Mouse (Mus musculus): ENCODE data around the gene Tgfbr3. TPM values are rescaled to one million over a fixed set of nuclear protein-coding genes. Genes with fewer than 3 reads are reported as not detected.

Tgfbr3 gene
- polyA plus RNA-seq, 1 experiment from 2014 or later = 4.3 TPM

DNA sequence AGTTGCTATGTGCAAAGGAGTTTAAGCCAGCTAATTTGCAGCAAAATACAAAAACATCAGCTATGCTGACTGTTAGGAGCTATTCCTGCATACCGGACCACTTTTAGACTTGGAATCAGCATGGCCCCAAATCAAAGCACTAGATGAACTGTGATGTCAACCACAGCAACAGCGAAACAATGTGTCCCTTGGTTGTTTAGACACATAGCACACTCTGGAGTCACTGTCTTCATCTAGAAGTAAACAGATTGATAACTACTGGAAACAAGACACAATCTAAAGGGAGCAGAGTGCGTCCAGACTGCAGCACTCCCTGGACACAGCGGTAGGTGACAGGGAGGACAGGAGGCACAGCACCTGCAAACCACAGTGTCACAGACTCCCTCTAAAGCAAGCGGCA lies 110.2 kb downstream of the Tgfbr3 start:
- H3K27ac ChIP-seq (ENCODE audit: low read length) = no peak overlapping the region
- H3K27me3 ChIP-seq (ENCODE audit: control insufficient read depth, insufficient read depth, low read depth, low read length) = no peaks in the 10 kb centered on the region
- no peaks in the 10 kb centered on the region for H3K36me3 ChIP-seq (ENCODE audit: control insufficient read depth, insufficient read depth, low read length)
- H3K9me3 ChIP-seq (replicated peaks; ENCODE audit: control insufficient read depth, low read length, poor library complexity, severe bottlenecking) = no peaks in the 10 kb centered on the region
- ATAC-seq = no peak
- 82% methylated on average over 5 of the region's 5 CpGs for WGBS
- H3K4me1 ChIP-seq (ENCODE audit: control insufficient read depth, insufficient read depth, low read length) = no peaks in the 10 kb centered on the region
- H3K9ac ChIP-seq (ENCODE audit: low read depth, low read length) = no peak overlapping the region
- H3K4me2 ChIP-seq (ENCODE audit: low read length) = no peak overlapping the region
- no peak overlapping the region for H3K4me3 ChIP-seq (ENCODE audit: low read depth, low read length)

DNA sequence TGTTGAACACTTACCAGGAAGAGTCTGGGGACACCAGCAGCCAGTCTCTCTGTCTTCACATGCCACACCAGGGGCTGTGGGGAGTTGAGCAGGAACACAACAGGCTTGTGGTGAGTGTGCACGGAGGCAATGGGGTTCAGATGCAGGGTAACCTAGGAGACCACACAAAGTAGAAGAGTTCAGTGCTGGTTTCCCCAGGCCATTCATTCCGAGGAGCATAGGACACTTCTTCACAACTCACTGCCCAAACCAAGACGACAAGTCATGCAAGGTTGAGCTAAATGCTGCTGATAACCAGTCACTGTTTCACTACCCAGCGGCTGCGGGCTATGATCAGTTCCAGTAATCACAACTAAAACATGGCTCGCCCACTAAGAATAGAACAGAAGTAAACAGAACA lies 111.6 kb downstream of the Tgfbr3 start:
- Histone ChIP-seq H3K4me3 (ENCODE audit: low read depth, low read length) (no peak overlapping the region), H3K4me2 (ENCODE audit: low read length) (no peak overlapping the region), H3K27ac (ENCODE audit: low read length) (no peak overlapping the region), H3K36me3 (ENCODE audit: control insufficient read depth, insufficient read depth, low read length) (no peaks in the 10 kb centered on the region), H3K9me3 (replicated peaks; ENCODE audit: control insufficient read depth, low read length, poor library complexity, severe bottlenecking) (no peaks in the 10 kb centered on the region), H3K9ac (ENCODE audit: low read depth, low read length) (no peak overlapping the region), H3K27me3 (ENCODE audit: control insufficient read depth, insufficient read depth, low read depth, low read length) (no peaks in the 10 kb centered on the region), H3K4me1 (ENCODE audit: control insufficient read depth, insufficient read depth, low read length) (no peaks in the 10 kb centered on the region)
- 35% methylated on average over 6 of the region's 6 CpGs for WGBS
- ATAC-seq = no peak

DNA sequence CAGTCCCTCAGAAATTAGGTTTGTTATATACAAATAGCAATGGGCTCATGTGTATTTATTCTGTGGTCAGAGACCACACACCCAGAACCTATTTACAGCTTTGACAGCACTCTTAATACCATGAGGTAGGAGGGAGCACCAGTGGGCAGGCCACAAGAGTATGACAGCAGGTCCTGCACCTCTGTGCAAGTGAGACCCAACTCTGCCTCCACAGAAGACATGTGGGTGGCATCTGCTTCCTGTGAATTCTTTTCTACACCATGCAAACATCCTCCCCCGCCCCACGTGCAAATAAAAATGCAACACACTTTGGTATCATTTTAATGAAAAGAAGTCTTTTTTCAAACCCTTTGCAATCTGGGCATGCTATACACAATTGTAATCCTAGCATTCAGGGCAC lies 112.2 kb downstream of the Tgfbr3 start:
- ATAC-seq = no peak
- Histone ChIP-seq H3K9me3 (replicated peaks; ENCODE audit: control insufficient read depth, low read length, poor library complexity, severe bottlenecking) (no peaks in the 10 kb centered on the region), H3K4me3 (ENCODE audit: low read depth, low read length) (no peak overlapping the region), H3K36me3 (ENCODE audit: control insufficient read depth, insufficient read depth, low read length) (no peaks in the 10 kb centered on the region), H3K27ac (ENCODE audit: low read length) (no peak overlapping the region), H3K4me2 (ENCODE audit: low read length) (no peak overlapping the region), H3K27me3 (ENCODE audit: control insufficient read depth, insufficient read depth, low read depth, low read length) (no peaks in the 10 kb centered on the region), H3K9ac (ENCODE audit: low read depth, low read length) (no peak overlapping the region), H3K4me1 (ENCODE audit: control insufficient read depth, insufficient read depth, low read length) (no peaks in the 10 kb centered on the region)
- WGBS = 69% methylated on average over 2 of the region's 2 CpGs

DNA sequence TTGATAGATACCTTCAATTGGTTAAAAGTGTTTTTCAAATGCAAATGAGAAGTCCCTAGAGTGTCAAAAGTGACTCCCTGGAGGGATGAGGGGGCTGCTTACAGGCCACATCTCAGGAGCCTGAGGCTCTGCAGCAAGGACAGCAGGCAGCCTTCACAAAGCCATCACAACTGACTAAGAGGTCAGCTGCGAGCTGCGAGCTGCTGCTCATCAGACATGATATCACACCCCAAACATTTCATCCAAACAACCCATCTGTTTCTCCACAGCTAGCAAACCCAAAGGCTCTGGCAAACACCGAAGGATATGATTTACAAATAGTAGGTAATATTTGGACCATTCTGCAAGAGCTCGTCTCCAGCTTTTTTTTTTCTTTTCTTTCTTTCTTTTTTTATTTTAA lies 112.6 kb downstream of the Tgfbr3 start:
- Histone ChIP-seq H3K9ac (ENCODE audit: low read depth, low read length) (no peak overlapping the region), H3K27me3 (ENCODE audit: control insufficient read depth, insufficient read depth, low read depth, low read length) (no peaks in the 10 kb centered on the region), H3K4me3 (ENCODE audit: low read depth, low read length) (no peak overlapping the region), H3K27ac (ENCODE audit: low read length) (no peak overlapping the region), H3K4me1 (ENCODE audit: control insufficient read depth, insufficient read depth, low read length) (no peaks in the 10 kb centered on the region), H3K4me2 (ENCODE audit: low read length) (no peak overlapping the region), H3K36me3 (ENCODE audit: control insufficient read depth, insufficient read depth, low read length) (no peaks in the 10 kb centered on the region), H3K9me3 (replicated peaks; ENCODE audit: control insufficient read depth, low read length, poor library complexity, severe bottlenecking) (no peaks in the 10 kb centered on the region)
- WGBS = 33% methylated on average over 4 of the region's 4 CpGs
- ATAC-seq = no peak

DNA sequence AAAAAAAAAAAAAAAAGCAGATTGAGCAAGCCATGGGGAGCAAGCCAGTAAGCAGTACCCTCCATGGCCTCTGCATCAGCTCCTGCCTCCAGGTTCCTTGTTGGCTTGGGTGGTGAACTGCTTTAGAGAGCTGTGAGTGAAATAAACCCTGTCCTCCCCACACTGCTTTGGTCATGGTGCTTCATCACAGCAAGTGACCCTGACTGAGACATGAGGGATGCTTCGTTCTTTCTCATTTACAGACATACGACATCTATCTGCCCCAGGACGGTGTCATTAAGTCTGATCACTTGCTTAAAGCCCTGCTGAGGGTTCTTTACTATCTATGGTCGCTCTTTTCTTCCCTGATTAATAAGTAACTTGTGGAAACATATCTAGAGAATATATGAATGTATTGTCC lies 113.2 kb downstream of the Tgfbr3 start:
- 75% methylated on average over 4 of the region's 4 CpGs for WGBS
- Histone ChIP-seq H3K4me1 (ENCODE audit: control insufficient read depth, insufficient read depth, low read length) (no peaks in the 10 kb centered on the region), H3K9me3 (replicated peaks; ENCODE audit: control insufficient read depth, low read length, poor library complexity, severe bottlenecking) (no peaks in the 10 kb centered on the region), H3K4me3 (ENCODE audit: low read depth, low read length) (no peak overlapping the region), H3K9ac (ENCODE audit: low read depth, low read length) (no peak overlapping the region), H3K36me3 (ENCODE audit: control insufficient read depth, insufficient read depth, low read length) (no peaks in the 10 kb centered on the region), H3K27me3 (ENCODE audit: control insufficient read depth, insufficient read depth, low read depth, low read length) (no peaks in the 10 kb centered on the region), H3K4me2 (ENCODE audit: low read length) (no peak overlapping the region), H3K27ac (ENCODE audit: low read length) (no peak overlapping the region)
- ATAC-seq = no peak

DNA sequence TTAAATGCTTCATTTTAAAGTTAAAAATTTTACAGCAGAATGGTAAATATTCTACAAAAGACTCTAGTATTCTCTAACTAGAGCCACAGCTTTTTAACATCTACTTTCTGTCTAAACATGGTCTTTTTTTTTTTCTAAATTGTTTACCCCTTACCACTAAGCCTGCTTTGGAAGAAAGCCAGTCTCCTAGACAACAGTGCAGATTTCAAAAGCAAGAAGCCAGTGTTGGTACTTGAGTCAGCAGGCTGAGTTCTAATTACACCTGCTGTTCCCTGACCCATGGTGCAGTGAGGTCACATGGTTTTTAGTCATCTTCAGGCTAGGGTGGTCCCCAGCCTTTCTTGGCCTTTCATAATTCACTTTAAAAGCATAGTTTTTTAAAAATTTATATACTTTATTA lies 115.2 kb downstream of the Tgfbr3 start:
- ATAC-seq = no peak
- Histone ChIP-seq H3K36me3 (ENCODE audit: control insufficient read depth, insufficient read depth, low read length) (no peaks in the 10 kb centered on the region), H3K4me1 (ENCODE audit: control insufficient read depth, insufficient read depth, low read length) (no peaks in the 10 kb centered on the region), H3K4me3 (ENCODE audit: low read depth, low read length) (no peak overlapping the region), H3K9me3 (replicated peaks; ENCODE audit: control insufficient read depth, low read length, poor library complexity, severe bottlenecking) (no peaks in the 10 kb centered on the region), H3K27ac (ENCODE audit: low read length) (no peak overlapping the region), H3K4me2 (ENCODE audit: low read length) (no peak overlapping the region), H3K9ac (ENCODE audit: low read depth, low read length) (no peak overlapping the region), H3K27me3 (ENCODE audit: control insufficient read depth, insufficient read depth, low read depth, low read length) (no peaks in the 10 kb centered on the region)

DNA sequence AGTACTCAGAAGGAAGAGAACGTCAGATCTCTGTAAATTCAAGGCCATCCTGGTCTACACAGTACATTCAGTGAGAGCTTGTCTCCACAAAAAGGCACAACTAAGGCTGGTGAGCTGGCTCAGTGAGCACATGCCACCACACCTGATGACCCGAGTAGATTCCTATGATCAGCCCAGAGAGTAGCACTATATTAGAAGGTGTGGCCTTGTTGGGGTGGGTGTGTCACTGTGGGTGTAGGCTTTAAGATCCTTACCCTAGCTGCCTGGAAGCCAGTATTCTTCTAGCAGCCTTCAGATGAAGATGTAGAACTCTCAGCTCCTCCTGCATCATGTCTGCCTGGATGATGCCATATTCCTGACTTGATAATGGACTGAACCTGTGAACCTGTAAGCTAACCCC lies 115.9 kb downstream of the Tgfbr3 start:
- Histone ChIP-seq H3K9me3 (replicated peaks; ENCODE audit: control insufficient read depth, low read length, poor library complexity, severe bottlenecking) (no peaks in the 10 kb centered on the region), H3K27me3 (ENCODE audit: control insufficient read depth, insufficient read depth, low read depth, low read length) (no peaks in the 10 kb centered on the region), H3K4me1 (ENCODE audit: control insufficient read depth, insufficient read depth, low read length) (no peaks in the 10 kb centered on the region), H3K9ac (ENCODE audit: low read depth, low read length) (no peak overlapping the region), H3K27ac (ENCODE audit: low read length) (no peak overlapping the region), H3K4me2 (ENCODE audit: low read length) (no peak overlapping the region), H3K4me3 (ENCODE audit: low read depth, low read length) (no peak overlapping the region), H3K36me3 (ENCODE audit: control insufficient read depth, insufficient read depth, low read length) (no peaks in the 10 kb centered on the region)
- 85% methylated on average over 2 of the region's 2 CpGs for WGBS
- ATAC-seq = no peak

DNA sequence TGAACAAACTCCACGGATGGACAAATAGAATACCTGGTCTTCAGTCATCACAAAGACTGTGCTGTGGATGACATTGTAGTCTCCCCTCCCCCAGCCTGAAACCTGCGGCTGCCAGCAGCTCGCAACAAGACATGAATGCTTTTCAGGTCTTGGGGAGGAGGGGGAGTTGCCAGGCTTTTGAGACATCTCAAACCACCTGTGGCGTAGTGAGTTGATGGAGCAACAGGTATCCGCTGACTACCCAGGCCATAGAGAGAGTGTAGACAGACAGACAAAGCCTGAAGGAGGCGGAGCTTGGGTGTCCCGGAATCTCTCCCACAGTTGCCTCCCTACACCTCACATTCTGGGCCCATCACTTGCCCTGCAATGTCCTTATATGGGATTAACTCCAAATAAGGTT lies 117.6 kb downstream of the Tgfbr3 start:
- WGBS = 71% methylated on average over 7 of the region's 7 CpGs
- Histone ChIP-seq H3K4me3 (ENCODE audit: low read depth, low read length) (no peak overlapping the region), H3K27me3 (ENCODE audit: control insufficient read depth, insufficient read depth, low read depth, low read length) (no peaks in the 10 kb centered on the region), H3K27ac (ENCODE audit: low read length) (no peak overlapping the region), H3K9me3 (replicated peaks; ENCODE audit: control insufficient read depth, low read length, poor library complexity, severe bottlenecking) (no peaks in the 10 kb centered on the region), H3K36me3 (ENCODE audit: control insufficient read depth, insufficient read depth, low read length) (no peaks in the 10 kb centered on the region), H3K4me1 (ENCODE audit: control insufficient read depth, insufficient read depth, low read length) (peaks cover 8% of the 10 kb centered on the region), H3K4me2 (ENCODE audit: low read length) (no peak overlapping the region), H3K9ac (ENCODE audit: low read depth, low read length) (no peak overlapping the region)
- no peak for ATAC-seq

DNA sequence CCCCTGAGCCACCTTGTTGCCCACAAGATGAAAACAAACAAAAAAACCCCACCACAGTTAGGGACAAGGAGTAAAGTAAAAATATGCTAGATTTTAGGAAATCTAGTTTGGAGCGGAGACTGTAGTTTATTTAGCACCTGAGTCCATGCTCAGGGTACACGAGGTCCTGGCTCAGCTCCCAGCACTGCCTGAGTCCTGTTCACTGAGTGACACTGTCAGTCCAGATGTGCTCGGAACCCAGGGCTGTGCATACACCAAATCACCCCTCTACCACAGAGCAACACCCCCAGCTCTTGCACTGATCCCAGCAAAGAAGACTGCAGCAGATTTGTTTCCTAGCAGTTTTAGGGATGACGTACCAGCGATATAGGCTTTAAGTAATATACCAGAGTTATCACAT lies 119.6 kb downstream of the Tgfbr3 start:
- H3K9me3 ChIP-seq (replicated peaks; ENCODE audit: control insufficient read depth, low read length, poor library complexity, severe bottlenecking) = no peaks in the 10 kb centered on the region
- ATAC-seq = no peak
- H3K4me2 ChIP-seq (ENCODE audit: low read length) = no peak overlapping the region
- H3K27ac ChIP-seq (ENCODE audit: low read length) = no peak overlapping the region
- WGBS = 87% methylated on average over 5 of the region's 5 CpGs
- no peak overlapping the region for H3K9ac ChIP-seq (ENCODE audit: low read depth, low read length)
- H3K4me1 ChIP-seq (ENCODE audit: control insufficient read depth, insufficient read depth, low read length) = peaks cover 8% of the 10 kb centered on the region
- H3K36me3 ChIP-seq (ENCODE audit: control insufficient read depth, insufficient read depth, low read length) = no peaks in the 10 kb centered on the region
- no peaks in the 10 kb centered on the region for H3K27me3 ChIP-seq (ENCODE audit: control insufficient read depth, insufficient read depth, low read depth, low read length)
- H3K4me3 ChIP-seq (ENCODE audit: low read depth, low read length) = no peak overlapping the region

DNA sequence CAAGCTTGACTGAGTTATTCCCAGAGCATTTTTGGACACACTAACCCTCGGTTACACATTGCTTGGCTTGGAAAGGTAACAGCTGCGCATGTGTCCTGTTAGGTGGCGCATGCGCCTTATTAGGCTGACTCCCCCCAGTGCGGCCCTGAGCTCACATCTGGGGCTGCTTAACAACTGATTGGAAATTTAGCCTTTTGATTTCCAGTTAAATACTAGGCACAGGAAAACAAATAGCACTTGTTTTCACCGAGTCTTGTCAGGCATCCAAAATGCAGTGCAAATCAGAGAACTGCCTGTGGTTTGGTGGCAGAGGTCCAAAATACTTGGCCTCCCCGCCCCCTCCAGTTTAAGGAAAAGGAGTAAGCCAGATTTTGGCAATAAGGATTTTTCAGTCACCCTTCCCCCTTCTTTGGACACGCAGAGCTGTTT lies 121.5 kb downstream of the Tgfbr3 start:
- peak overlapping the region; percentile 36 for H3K4me2 ChIP-seq (ENCODE audit: low read length)
- no peaks in the 10 kb centered on the region for H3K9me3 ChIP-seq (replicated peaks; ENCODE audit: control insufficient read depth, low read length, poor library complexity, severe bottlenecking)
- no peak overlapping the region for H3K4me3 ChIP-seq (ENCODE audit: low read depth, low read length)
- no peak overlapping the region; the same call in 1 of the 2 replicates for H3K9ac ChIP-seq (ENCODE audit: low read depth, low read length)
- no peaks in the 10 kb centered on the region for H3K36me3 ChIP-seq (ENCODE audit: control insufficient read depth, insufficient read depth, low read length)
- peak; percentile 76 for ATAC-seq
- WGBS = 28% methylated on average over 8 of the region's 8 CpGs
- H3K27ac ChIP-seq (ENCODE audit: low read length) = 0 out of 2 replicates have a peak overlapping the region, but pooled peaks have one; percentile 5
- H3K27me3 ChIP-seq (ENCODE audit: control insufficient read depth, insufficient read depth, low read depth, low read length) = no peaks in the 10 kb centered on the region
- H3K4me1 ChIP-seq (ENCODE audit: control insufficient read depth, insufficient read depth, low read length) = peaks cover 8% of the 10 kb centered on the region

Data from midbrain, embryonic 16.5 days (tissue).